Mouse (Mus musculus) gonadal fat pad, adult 2 months (tissue): Measurements from ENCODE around the gene Zpbp2. TPM values are rescaled to one million over a fixed set of nuclear protein-coding genes. Genes with fewer than 3 reads are reported as not detected.

Source experiments
- DNase-seq: peaks from one replicate; pipeline ENCODE4 v3.0.0-alpha.2; 2012; ENCODE audit warnings: low read depth
- polyA plus RNA-seq: library from polyadenylated mRNA; depleted of rRNA; stranded (reverse); fragments of >200 nt; gene quantifications from 2 replicates; pipeline ENCODE4 v1.2.3, GENCODE M21; 2012

Zpbp2 gene
- polyA plus RNA-seq, 1 experiment = 0.47 TPM

DNA sequence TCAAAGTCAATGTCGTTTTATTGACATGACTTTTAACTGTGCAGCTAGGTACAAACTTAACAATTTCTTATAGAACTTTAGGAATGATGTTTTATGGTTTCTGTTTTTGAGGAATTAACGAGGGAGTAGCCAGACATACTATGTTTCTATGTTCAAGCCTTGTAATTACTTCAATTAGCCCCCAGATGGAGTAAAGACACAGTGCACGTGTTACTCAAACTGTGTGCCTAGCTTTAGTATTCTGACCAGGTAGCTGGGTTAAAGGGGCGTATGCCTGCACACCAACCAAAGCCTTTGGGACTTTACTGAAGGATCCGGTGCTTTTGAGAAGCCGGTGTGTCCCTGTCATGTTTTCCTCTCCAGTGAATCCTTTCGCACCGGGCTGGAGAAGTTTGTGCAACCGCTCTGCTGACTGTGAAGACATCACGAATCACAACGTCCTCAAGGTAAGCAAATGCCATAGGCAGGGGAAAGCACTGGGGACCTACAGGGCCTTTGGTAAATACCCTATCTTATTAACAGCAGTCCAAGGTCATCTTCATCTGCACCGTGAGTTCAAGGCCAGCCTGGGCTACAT, 4.3 kb downstream of the Zpbp2 start:
- DNase-seq = no peak

DNA sequence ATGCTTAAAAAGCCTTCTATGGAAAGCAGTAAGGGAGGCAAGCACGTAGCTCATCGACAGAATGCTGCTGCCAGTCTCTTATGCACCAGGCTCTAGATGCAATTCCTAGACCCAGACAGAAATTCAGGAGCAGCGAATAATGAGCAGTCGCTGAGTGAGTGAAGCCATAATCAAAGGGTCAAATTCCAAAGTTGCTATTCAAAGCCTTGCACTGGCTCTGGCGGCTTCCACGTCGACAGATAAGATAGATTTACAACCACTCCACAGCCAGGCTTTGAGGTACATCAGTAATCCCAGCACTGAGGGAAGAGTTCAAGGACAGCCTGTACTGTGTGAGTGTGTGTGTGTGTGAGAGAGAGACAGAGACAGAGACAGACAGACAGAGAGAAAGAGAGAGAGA, 10.0 kb downstream of the Zpbp2 start:
- no peak for DNase-seq

DNA sequence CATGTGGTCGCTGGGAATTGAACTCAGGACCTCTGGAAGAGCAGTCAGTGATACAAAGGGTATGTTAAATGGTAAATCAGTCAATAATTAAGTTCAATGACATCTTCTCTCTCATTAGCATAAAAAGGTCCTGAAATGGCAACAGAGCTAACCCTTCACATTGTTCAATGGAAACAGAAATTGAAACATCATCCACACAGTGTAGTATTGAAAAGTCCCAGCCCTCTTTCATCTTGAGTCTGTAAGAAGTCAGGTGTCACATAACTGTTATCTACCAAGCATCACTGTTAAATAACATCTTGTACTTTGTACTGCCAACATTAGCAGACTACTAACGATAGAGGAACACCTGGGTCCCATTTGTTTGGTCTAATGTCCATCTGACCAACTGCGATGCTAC, 12.1 kb downstream of the Zpbp2 start:
- DNase-seq = no peak

DNA sequence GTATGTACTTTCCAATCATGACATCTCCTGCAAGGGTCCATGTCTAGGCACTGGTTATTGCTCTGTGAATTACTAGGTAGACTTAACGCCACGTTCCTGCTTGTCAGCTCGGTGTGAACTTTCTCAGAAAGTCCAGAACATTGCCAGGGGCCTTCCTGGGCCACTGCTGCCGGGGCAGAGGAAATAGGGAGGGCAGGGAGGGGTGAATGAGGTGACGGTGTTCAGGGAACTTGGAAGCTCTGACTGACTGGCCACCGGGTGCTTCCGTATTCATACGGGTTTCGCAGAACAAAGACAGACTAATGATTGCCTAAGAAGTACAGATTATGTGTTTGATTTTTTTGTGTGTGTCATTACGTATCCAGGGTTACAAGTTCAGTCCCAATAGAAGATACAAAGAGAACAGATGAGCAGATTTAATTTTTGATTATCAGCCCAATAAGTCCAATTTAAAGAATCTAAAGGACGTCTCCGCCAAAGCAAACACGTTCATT, 13.1 kb downstream of the Zpbp2 start:
- no peak for DNase-seq

DNA sequence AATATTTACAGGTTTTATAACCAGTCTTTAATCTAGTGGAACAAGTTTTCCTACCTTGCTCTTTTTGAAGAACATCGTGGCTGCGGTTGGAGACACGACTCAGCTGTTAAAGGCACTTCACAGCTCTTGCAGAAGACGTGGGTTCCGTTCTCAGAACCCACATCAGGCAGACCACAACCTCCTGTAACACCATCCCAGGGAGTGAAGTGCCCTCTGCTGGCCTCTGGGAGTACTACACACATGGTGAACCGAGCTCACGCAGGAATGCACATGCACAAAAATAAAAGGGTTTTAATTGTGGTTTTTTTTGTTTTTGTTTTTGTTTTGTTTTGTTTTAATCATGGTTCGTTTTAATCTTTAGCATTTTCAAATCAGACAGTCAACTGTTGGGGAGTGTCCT, 17.4 kb downstream of the Zpbp2 start:
- DNase-seq = no peak

DNA sequence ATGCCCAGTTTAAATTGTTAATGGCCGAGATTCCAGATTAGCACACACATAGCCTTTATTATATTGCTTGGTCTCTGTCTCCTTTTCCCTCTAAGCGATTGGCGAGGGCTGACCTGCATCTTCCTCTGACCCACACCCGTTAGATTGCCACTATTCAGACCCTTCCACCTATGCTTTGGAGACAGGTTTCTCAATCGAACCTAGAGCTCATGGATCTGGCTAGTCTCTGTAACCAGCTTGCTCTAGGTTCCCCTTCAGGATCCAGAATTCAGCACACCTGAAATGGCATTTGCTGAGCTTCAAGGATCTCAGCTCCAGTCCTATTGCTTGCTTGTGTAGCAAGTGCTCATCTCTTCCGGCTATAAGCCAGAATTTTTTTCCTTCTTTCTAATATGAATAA, 18.6 kb downstream of the Zpbp2 start:
- DNase-seq = no peak

DNA sequence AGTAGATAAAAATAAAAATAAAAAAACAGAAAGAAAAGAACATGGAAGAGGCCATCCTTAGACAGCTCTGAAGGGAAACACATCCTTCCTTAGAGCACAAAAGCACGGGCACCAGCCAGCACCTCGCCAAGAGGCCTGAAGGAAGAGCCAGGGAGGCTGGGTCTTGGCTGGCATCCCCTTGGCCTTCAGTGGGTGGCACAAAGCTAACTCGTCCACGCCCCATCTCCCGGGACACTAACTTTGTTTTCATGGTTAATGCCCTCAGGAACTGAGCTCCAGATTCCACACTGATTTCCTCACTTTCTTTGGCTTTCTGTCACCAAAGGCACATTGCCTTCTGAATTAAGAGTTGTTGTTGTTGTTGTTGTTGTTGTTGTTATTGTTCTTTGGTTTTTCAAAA, 26.9 kb downstream of the Zpbp2 start:
- no peak for DNase-seq

DNA sequence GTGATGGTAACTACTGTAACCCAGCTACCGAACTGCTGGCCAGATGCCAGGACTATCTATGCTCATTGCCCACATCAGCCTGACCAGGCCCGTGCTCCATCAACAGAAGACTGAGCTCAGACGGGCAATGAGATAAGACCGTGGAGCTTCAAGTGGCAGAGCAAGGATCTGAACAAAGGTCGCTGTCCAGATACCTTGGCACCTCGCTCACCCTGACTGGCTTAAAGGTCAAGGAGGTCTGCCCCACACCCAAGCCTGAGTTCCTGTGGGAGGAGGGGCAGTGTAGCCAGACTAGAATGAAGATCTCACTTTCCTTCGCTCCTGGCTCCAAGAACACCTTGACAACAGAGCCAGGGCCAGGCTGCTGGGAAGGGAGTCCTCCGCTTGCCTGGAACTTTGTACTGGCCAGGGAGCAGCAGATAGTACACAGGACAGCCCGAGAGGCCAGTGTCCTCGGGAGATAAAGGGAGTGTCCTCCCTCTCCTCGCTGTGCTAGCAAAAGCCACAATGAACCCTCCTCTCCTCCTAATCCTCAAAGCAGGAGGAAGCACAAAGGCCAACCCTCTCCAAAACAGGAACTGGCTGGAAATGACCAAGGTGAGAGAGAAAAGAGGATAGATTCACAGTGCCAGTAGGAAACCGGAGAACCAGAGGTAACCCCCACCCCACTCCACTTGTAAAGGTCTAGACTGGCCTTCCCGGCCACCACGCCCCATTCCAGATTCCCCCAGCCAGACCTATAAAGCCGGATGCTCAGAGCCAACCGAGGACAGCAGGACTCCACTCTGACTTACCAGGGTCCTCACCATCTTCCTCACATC, 29.6 kb downstream of the Zpbp2 start:
- DNase-seq = no peak

DNA sequence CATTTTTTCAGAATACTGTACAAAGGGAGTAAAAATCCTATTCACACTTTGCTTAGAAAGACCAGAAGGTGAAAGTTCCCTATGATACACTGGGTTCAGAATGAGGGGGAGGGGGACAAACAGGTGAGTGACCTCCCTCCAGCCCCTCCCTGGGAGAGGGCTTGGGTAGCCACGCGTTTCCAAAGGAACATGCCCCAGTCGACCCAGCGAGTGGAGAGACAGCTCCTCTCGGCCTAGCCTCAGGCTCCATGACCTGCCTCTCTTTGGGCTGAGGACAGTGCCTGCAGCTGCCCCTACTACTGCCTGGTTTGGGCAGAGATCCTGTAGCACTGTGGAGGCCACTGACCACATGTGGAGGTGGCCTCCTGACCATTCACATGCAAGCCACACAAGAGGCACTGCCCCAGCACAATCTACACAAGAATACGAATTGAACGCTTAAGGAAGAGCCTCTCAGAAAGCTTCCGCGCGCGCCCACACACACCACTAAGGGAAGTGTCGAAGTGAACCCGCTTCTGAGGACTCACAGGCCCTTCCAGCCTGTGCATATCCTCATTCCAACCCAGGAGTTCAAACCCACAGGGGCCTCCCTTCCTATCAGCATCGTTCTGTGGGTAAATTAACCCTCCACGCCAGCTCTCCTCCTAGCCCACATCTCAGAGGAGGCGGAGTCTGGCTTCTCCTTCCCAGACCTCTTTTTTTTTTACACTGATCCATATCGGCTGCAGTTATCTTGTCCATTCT, 30.6 kb downstream of the Zpbp2 start:
- DNase-seq = no peak

DNA sequence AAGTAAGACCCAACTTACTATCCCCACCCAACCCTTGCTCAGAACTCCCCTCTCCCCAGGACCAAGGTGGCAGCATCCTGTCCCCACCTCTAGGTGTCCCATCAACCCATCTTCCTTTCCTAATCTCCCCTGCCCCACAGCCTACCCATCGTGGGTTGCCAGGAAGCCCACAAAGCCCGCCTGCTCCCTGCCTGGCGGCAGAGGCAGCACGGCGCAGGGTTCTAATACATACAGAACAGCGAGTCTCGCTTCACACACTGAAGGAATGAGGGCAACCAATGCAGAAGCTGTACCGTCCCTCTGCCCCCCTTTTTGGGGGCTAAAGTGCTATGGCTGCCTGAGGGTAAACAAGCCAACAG, 31.1 kb downstream of the Zpbp2 start:
- no peak for DNase-seq

DNA sequence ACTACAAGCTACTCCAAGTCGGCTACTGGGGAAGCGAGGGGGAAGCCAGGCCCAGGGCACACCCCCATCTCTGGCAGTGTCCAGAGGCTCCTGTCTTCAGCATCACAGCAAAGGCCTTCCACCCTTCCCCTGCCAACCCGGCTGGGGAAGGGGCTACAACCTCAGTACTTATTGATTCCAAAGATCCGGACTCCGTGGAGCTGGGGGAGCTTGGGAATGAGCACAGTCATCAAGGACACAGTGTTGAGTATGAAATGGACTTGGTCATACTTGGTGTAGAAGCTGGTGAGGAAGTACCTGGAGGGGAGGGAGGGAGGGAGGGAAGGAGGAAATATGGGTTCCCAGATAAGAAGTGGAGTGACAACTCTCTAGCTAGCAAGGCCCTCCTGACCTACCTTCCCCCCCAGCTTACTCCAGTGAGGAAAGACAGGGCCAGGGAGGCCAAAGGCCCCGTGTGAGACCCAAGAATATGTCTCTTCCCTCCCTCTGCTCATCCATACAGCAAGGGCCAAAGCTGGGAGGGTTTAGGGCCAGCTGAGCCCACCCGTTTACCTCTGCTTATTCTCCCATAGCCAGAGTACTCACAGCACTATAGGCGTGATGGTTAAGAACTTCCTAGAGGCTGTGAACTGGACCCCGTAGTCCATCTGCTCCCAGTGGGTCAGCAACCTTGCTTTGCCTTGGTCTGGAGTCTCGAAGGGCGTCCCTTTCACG, 31.8 kb downstream of the Zpbp2 start:
- no peak for DNase-seq

DNA sequence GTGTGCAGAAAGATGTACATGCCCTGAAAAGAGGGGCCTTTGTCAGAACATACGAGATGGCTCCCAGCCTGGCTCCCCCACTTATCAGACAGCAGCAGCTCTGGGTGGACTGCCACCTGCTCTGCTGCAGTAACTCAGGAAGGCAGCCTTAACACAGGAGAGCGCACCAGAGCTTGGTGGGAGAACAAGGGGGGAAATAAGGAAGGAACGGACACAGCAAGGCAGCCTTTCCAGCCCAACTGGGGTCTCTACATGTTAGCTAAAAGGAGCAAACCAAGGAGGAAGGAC, 32.3 kb downstream of the Zpbp2 start:
- DNase-seq = no peak

DNA sequence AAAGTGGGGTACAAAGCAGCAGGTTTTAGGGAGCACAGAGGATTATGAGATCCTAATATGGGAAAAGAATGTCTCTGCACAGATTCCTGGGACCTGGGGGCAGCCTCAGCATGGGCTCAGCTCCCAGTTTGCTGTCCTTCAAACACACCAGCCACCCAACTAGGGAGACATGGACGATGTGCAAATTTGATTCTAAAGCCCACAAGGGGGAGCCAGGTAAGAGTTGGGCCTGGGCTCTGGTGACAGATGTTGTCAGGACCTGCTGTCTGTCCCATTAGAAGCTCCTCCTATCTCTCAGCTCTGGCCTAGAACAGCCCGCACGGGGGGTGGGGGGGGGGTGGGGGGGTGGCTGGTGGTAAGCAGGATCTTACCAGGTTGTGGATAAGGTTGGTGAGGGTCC, 32.7 kb downstream of the Zpbp2 start:
- DNase-seq = no peak

DNA sequence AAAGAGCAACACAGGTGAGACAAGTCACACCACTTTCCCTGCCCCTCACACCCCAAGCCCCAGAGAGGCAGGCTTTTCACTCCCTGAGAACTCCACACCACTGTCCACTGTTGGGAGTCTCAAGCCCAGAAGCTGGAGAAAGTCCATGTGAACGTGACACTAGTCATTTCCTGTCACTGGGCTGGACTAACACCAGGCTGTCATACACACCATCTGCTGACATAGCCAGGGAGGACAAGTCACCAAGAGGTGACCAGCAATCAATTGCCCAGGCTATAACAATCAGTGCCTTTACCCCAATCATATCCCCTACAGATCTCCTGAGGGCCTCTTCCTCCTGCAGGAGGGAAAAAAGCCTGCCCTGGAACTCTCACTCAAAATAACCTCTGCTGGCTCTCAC, 33.2 kb downstream of the Zpbp2 start:
- DNase-seq = no peak

DNA sequence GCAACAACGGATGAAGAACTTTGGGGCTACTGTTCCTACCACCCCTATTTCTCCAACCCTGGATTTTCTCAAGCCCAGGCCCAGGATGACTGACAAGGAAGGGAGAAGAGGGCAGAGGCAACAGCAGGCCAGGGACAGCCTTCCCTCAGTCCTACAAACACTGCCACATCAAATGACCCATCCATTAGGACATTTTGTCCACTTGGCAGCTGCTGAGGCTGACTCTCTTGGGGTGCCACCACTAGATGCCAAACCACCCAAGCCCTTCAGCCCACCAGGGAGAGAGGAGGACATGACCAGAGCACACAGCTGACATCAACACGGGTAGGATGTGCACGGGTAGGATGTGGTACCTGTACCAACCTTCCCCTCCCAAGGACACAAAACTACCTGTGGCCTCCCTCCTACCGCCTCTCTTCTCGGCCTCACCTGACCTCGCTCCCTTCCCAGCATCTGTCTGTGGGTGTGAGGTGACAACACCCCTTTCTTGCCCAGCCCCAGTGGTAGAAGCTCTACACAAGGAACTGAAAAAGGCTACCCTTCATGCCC, 33.8 kb downstream of the Zpbp2 start:
- DNase-seq = no peak

DNA sequence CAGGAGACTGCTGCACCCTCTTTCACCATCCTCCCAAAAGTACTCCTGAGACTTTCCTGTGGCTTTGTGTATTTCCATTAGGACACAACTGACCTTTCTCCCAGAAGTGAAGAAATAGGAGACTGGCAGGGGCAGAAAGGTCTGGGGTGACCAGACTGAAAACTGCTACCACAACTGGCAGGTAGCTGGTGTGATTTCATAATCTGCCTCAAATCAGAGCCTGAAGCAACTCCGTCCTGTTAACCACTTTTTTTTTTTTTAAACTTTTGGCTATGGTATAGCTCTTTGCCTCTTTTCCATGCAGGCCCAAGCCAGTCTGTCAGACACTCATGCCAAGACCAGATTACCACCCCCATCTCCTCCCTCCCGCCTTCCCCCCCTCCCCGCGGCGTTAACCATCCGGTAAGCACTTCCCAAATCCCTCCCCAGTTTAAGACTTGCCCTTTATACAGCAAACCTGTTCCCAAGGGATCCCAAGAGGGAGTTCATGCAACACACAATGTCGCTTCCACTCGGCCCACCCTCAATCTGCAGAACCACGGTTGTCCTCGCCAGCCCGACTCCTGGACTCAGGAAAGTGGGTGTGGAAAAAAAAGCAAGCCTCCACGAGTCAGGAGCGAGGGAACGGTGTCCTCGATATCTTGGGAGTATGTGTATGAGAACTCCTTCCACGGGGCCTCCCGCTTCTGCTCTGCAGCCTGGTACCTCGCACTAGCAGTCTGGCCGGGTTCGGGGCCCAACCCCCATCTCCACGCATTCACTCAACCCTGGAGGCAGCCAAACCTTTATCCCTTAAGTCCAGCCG, 35.4 kb downstream of the Zpbp2 start:
- peak; percentile 94 for DNase-seq

DNA sequence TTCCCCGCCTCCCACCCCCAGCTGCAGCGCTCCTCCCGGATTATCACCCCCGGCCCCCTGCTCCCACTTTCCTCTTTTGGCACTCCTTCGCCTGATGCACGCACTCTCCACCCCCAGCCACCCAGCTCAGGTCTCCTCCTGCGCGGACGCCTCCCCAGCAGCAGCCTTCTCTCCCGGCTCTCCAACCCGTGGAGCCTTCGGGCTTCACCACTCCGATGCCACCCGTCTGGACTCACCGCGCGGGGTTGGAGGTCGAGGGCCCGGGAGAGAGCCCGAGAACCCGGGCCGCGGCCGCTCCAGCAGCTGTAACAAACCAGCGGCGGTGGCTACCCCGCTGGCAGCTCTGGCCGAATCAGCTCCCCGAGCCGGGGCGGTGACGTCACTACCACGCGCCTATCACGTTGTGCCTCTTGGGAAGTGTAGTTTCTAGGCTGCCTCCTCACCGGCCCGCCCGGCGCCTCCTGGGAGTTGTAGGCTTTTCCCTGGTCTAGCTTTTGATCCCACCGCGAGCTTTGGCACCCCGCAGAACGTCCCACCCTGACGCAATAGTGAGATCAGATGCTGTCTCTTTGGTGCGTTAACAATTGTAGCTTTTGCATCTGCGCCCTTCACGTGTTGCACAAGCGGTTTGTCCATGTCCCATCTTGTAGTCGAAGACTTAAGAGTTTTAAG, 36.1 kb downstream of the Zpbp2 start, which contains the start of gene Ormdl3:
Ormdl3 (minus strand) TSS at position 477 of the 672 bp plus-strand sequence.
- DNase-seq = no peak

DNA sequence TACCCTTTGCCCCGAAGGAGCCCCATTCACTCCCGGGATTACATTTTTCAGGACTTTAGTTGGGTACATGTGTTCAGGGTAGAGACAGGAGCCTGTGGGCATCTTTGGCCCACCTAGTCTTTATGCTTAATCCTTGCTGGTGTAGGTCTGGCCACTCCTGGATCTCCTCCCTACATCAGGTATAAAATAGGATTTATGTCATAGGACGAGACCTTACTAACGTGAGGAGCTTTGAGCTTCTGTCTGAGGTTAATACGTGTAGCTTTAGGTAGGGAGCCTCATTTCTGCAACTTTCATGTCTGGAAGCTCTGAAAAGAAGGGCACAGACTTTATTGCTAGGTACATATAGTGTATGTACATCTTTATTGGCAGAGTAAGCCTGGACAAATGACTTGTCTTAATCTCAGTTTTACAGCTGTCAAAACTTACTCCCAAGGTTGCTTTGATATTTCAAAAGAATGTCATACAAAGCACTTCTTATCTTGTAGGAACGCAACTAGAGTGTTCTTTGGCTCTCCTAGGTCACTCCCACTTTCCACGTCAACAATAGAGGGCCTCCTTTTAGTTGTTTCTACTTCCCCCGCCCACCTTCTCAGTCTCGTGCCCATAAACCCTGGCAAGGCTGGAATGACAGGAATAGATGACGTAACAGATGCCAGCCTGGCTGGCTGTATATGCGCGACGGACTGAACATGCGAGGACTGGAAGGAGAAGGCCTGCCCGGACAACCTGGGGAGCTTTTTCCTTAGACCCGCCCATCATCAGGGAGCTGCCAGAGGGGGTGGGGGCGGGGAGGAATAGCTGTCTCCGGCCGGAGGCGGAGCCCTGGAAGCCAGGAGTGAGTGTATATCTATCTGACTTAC, 37.0 kb downstream of the Zpbp2 start:
- peak; percentile 100 for DNase-seq

DNA sequence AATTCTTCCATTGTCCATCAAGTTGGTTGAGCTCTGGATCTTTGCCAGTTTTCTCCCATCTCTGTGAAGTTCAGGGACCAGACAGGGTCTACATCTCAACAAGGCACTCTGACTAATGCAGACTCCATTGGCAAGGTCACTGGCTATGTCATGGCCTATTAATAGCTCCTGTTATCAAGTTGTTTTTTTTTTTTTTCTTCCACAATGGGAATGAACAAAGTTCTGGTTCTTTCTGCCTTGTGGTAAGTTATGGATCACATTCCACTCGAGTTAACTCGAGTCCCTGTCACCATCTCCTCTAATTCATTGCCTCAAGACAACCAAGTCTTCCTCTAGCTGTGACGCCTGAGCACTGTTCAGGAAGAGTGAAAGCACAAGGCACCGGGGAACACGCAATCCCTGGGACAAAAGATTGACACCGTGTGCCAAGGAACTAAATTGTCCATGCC, 38.0 kb downstream of the Zpbp2 start:
- DNase-seq = no peak

DNA sequence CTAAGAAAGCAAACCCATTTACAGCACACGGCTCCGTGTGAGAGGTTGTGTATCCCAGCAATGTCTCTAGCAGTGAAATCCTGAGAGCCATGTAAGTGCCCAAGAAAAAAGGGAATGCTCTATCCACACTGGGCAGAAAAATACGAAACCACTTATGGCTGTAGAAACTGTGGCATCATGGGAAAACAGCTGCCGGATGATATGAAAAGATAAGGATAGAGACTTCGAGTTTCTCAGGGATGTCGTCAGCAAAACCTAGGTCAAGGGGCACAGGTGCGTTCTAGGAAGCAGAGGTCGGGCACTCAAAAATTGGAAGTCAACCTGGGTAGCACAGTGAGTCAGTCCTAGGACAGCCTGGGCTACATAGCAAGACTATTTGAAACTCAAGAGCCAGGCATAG, 38.4 kb downstream of the Zpbp2 start:
- DNase-seq = no peak
